ENCODE assay signal across 19 mouse cellular contexts in genomic region chr15:5081235-5081634, GRCm38 (mm10). TPM values are rescaled to one million over a fixed set of nuclear protein-coding genes. Genes with fewer than 3 reads are reported as not detected.
"Had no signal": no experiment of that assay in that cellular context is flagged by ENCODE, and none has a peak within 500 bp of the region (broad histone marks: within the 10 kb centered on the region; RNA-seq: fewer than 3 reads in every experiment).

No protein-coding gene starts in this region.

- ATAC-seq: intestine, embryonic 16.5 days; midbrain, embryonic 13.5 days had no signal

- H3K4me3 ChIP-seq: kidney, embryonic 15.5 days; left cerebral cortex, adult 2 months; limb, embryonic 10.5 days; liver, embryonic 15.5 days; midbrain, embryonic 13.5 days; myocyte; neural tube, embryonic 15.5 days had no signal

- H3K27ac ChIP-seq: kidney, embryonic 15.5 days; left cerebral cortex, adult 2 months; limb, embryonic 10.5 days; liver, embryonic 15.5 days; macrophage; midbrain, embryonic 13.5 days; neural tube, embryonic 15.5 days had no signal

- H3K36me3 ChIP-seq: kidney, embryonic 15.5 days; limb, embryonic 10.5 days; liver, embryonic 15.5 days; midbrain, embryonic 13.5 days; neural tube, embryonic 15.5 days had no signal

- H3K9me3 ChIP-seq: kidney, embryonic 15.5 days; limb, embryonic 10.5 days; liver, embryonic 15.5 days; midbrain, embryonic 13.5 days; neural tube, embryonic 15.5 days had no signal

- H3K9ac ChIP-seq: kidney, embryonic 15.5 days; liver, embryonic 15.5 days; lung, embryonic 14.5 days; midbrain, embryonic 13.5 days; neural tube, embryonic 15.5 days had no signal

- H3K27me3 ChIP-seq: kidney, embryonic 15.5 days; liver, embryonic 15.5 days; midbrain, embryonic 13.5 days; neural tube, embryonic 15.5 days had no signal

- H3K4me1 ChIP-seq: kidney, embryonic 15.5 days; limb, embryonic 10.5 days; liver, embryonic 15.5 days; midbrain, embryonic 13.5 days; neural tube, embryonic 15.5 days had no signal

- DNase-seq: kidney, adult 2 months; kidney, postnatal 14 days; lung, embryonic 14.5 days; lung, postnatal 14 days; right cerebral cortex, adult 18-20 months; spleen, adult 18-20 months; thymus, adult 18-20 months; thymus, postnatal 14 days had no signal

RNA-seq across cellular contexts. Expression of gene C7, which starts 17.7 kb away (rescaled TPM):
- polyA plus RNA-seq: liver, embryonic 15.5 days; macrophage; midbrain, embryonic 13.5 days; midbrain, postnatal 0 days; myocyte; stomach, embryonic 14.5 days had no signal
